Mouse (Mus musculus) midbrain, embryonic 10.5 days (tissue): Measurements from ENCODE around the gene Palb2. TPM values are rescaled to one million over a fixed set of nuclear protein-coding genes. Genes with fewer than 3 reads are reported as not detected.

ENCODE experiments used
- DNase-seq: peaks from one replicate; pipeline ENCODE4 v3.0.0-alpha.2; 2017; ENCODE audit warnings: low spot score
- H3K27ac ChIP-seq: fragments of 300-500 bp; sonication (generic); replicated peaks from 2 replicates; pipeline ENCODE4 v1.5.1; 2016; ENCODE audit warnings: mild to moderate bottlenecking
- H3K27me3 ChIP-seq: fragments of 300-500 bp; sonication (generic); 2 replicates; pipeline ENCODE4 v1.6.1; 2016; ENCODE audit warnings: low read depth, mild to moderate bottlenecking; ENCODE audit not compliant: poor library complexity, severe bottlenecking
- H3K36me3 ChIP-seq: fragments of 300-500 bp; sonication (generic); 2 replicates; pipeline ENCODE4 v1.6.1; 2016; ENCODE audit warnings: mild to moderate bottlenecking, moderate library complexity
- H3K4me1 ChIP-seq: fragments of 300-500 bp; sonication (generic); 2 replicates; pipeline ENCODE4 v1.6.1; 2016
- H3K4me3 ChIP-seq: fragments of 300-500 bp; sonication (generic); 2 replicates; pipeline ENCODE4 v1.5.1; 2016; ENCODE audit warnings: mild to moderate bottlenecking, moderate library complexity
- H3K9me3 ChIP-seq: fragments of 300-500 bp; sonication (generic); replicated peaks from 2 replicates; pipeline ENCODE4 v1.6.1; 2016; ENCODE audit warnings: mild to moderate bottlenecking
- WGBS: fragments of 180-500 bp; shearing (Covaris S2); methylation state at CpG from one replicate; pipeline ENCODE4 v1.1.7; 2016; 5-methylcytosine and 5-hydroxymethylcytosine counted together
- polyA plus RNA-seq: library from polyadenylated mRNA; unstranded; fragments of >200 nt; fragmentation: Nextera tagmentation; extraction: Ambion mirVana; gene quantifications from 2 replicates; pipeline ENCODE4 v1.2.1, GENCODE M21; 2016

The Palb2 gene
- 21.0 and 26.0 TPM in 2 replicates for polyA plus RNA-seq

GRCm38 (mm10) chr7:122132497-122133337, at the start of gene Palb2, which contains the start of gene Dctn5:
TSS of gene Palb2 (minus strand) at chr7:122132985.
TSS of gene Dctn5 (plus strand) at chr7:122133041.
- Histone ChIP-seq H3K4me3 (peak within 1 kb of the TSS; percentile 94), H3K27ac (peak within 1 kb of the TSS; percentile 93), H3K27me3 (no peaks in the 10 kb centered on the region), H3K9me3 (no peaks in the 10 kb centered on the region), H3K4me1 (peaks cover 19% of the 10 kb centered on the region), H3K36me3 (peaks cover 49% of the 10 kb centered on the region)
- DNase-seq = peak; percentile 98
- under 1% methylated on average over 54 of the region's 54 CpGs for WGBS

GRCm38 (mm10) chr7:122180720-122181119, 47.9 kb upstream of the Palb2 start:
- no peak for DNase-seq
- Histone ChIP-seq H3K4me3 (no peak overlapping the region), H3K36me3 (no peaks in the 10 kb centered on the region), H3K9me3 (no peaks in the 10 kb centered on the region), H3K4me1 (peaks cover under 1% of the 10 kb centered on the region; the same call in 1 of the 2 replicates), H3K27me3 (no peaks in the 10 kb centered on the region), H3K27ac (no peak overlapping the region)
- 87% methylated on average over 7 of the region's 7 CpGs for WGBS

GRCm38 (mm10) chr7:122171613-122172012, 38.8 kb upstream of the Palb2 start:
- H3K4me1 ChIP-seq = no peaks in the 10 kb centered on the region
- H3K9me3 ChIP-seq = no peaks in the 10 kb centered on the region
- H3K27ac ChIP-seq = no peak overlapping the region
- no peaks in the 10 kb centered on the region for H3K27me3 ChIP-seq
- 83% methylated on average over 10 of the region's 10 CpGs for WGBS
- H3K4me3 ChIP-seq = no peak overlapping the region
- no peak for DNase-seq
- H3K36me3 ChIP-seq = peaks cover 45% of the 10 kb centered on the region

- Histone ChIP-seq H3K27me3 (no peaks in the 10 kb centered on the region), H3K9me3 (no peaks in the 10 kb centered on the region), H3K4me3 (no peak overlapping the region), H3K36me3 (peaks cover 54% of the 10 kb centered on the region), H3K27ac (no peak overlapping the region), H3K4me1 (no peaks in the 10 kb centered on the region)
- DNase-seq = no peak
- 87% methylated on average over 6 of the region's 6 CpGs for WGBS
These were observed 37.9 kb upstream of the Palb2 start for GRCm38 (mm10) chr7:122170705-122171104.

GRCm38 (mm10) chr7:122167203-122167602, 34.4 kb upstream of the Palb2 start:
- Histone ChIP-seq H3K4me3 (no peak overlapping the region), H3K9me3 (no peaks in the 10 kb centered on the region), H3K27me3 (no peaks in the 10 kb centered on the region), H3K27ac (no peak overlapping the region), H3K4me1 (peaks cover 15% of the 10 kb centered on the region), H3K36me3 (peaks cover 89% of the 10 kb centered on the region)
- no peak for DNase-seq
- WGBS = 91% methylated on average over 7 of the region's 7 CpGs

- WGBS = 94% methylated on average over 8 of the region's 8 CpGs
- Histone ChIP-seq H3K27me3 (no peaks in the 10 kb centered on the region), H3K36me3 (peaks cover 84% of the 10 kb centered on the region)
These were observed 31.0 kb upstream of the Palb2 start for GRCm38 (mm10) chr7:122163766-122164165.

GRCm38 (mm10) chr7:122160037-122160436, 27.3 kb upstream of the Palb2 start:
- DNase-seq = peak; percentile 36
- peaks cover 46% of the 10 kb centered on the region for H3K36me3 ChIP-seq
- no peaks in the 10 kb centered on the region for H3K9me3 ChIP-seq
- H3K4me1 ChIP-seq = peaks cover 58% of the 10 kb centered on the region
- peak overlapping the region; percentile 86 for H3K4me3 ChIP-seq
- H3K27me3 ChIP-seq = no peaks in the 10 kb centered on the region
- peak overlapping the region; percentile 90 for H3K27ac ChIP-seq
- under 1% methylated on average over 12 of the region's 12 CpGs for WGBS

More at GRCm38 (mm10) chr7:122163766-122164165, 31.0 kb upstream of the Palb2 start:
- peaks cover 40% of the 10 kb centered on the region for H3K4me1 ChIP-seq
- H3K27ac ChIP-seq = no peak overlapping the region
- H3K9me3 ChIP-seq = no peaks in the 10 kb centered on the region
- H3K4me3 ChIP-seq = no peak overlapping the region
- no peak for DNase-seq

GRCm38 (mm10) chr7:122158915-122159902, 26.4 kb upstream of the Palb2 start, which contains the start of gene Plk1:
TSS of gene Plk1 (plus strand) at chr7:122159439.
- H3K27ac ChIP-seq = peak within 1 kb of the TSS; percentile 90
- H3K4me1 ChIP-seq = peaks cover 58% of the 10 kb centered on the region
- H3K4me3 ChIP-seq = peak within 1 kb of the TSS; percentile 86
- DNase-seq = peak; percentile 92
- no peaks in the 10 kb centered on the region for H3K9me3 ChIP-seq
- H3K27me3 ChIP-seq = no peaks in the 10 kb centered on the region
- WGBS = under 1% methylated on average over 63 of the region's 63 CpGs
- H3K36me3 ChIP-seq = peaks cover 38% of the 10 kb centered on the region

GRCm38 (mm10) chr7:122158488-122158887, 25.7 kb upstream of the Palb2 start:
- peaks cover 55% of the 10 kb centered on the region for H3K4me1 ChIP-seq
- H3K36me3 ChIP-seq = peaks cover 34% of the 10 kb centered on the region
- H3K4me3 ChIP-seq = peak overlapping the region; percentile 86
- 9% methylated on average over 13 of the region's 13 CpGs for WGBS
- no peaks in the 10 kb centered on the region for H3K9me3 ChIP-seq
- H3K27ac ChIP-seq = peak overlapping the region; percentile 90
- no peak for DNase-seq
- H3K27me3 ChIP-seq = no peaks in the 10 kb centered on the region

GRCm38 (mm10) chr7:122152473-122152872, 19.7 kb upstream of the Palb2 start:
- no peak overlapping the region for H3K27ac ChIP-seq
- no peak overlapping the region for H3K4me3 ChIP-seq
- DNase-seq = no peak
- no peaks in the 10 kb centered on the region for H3K27me3 ChIP-seq
- peaks cover 36% of the 10 kb centered on the region for H3K36me3 ChIP-seq
- peaks cover 5% of the 10 kb centered on the region for H3K4me1 ChIP-seq
- 92% methylated on average over 4 of the region's 4 CpGs for WGBS
- no peaks in the 10 kb centered on the region for H3K9me3 ChIP-seq

- peaks cover 96% of the 10 kb centered on the region for H3K36me3 ChIP-seq
- H3K27ac ChIP-seq = no peak overlapping the region
- no peaks in the 10 kb centered on the region for H3K27me3 ChIP-seq
- H3K4me3 ChIP-seq = no peak overlapping the region
- H3K9me3 ChIP-seq = no peaks in the 10 kb centered on the region
- H3K4me1 ChIP-seq = no peaks in the 10 kb centered on the region
- DNase-seq = no peak
These were observed 8.2 kb upstream of the Palb2 start for GRCm38 (mm10) chr7:122140991-122141390.

GRCm38 (mm10) chr7:122138190-122138589, 5.4 kb upstream of the Palb2 start:
- Histone ChIP-seq H3K27me3 (no peaks in the 10 kb centered on the region), H3K9me3 (no peaks in the 10 kb centered on the region), H3K36me3 (peaks cover 81% of the 10 kb centered on the region), H3K4me1 (peaks cover 8% of the 10 kb centered on the region), H3K4me3 (no peak overlapping the region), H3K27ac (no peak overlapping the region)
- no peak for DNase-seq
- 92% methylated on average over 5 of the region's 5 CpGs for WGBS
